Mouse (Mus musculus) midbrain, embryonic 13.5 days (tissue): ENCODE measurements around the gene Trim17. TPM values are rescaled to one million over a fixed set of nuclear protein-coding genes. Genes with fewer than 3 reads are reported as not detected.

Source experiments
- ATAC-seq: fragments of 200-750 bp; cut with Nextera tagmentation; 2 replicates; pipeline ENCODE4 v1.8.0; 2017; ENCODE audit warnings: mild to moderate bottlenecking, moderate TSS enrichment, moderate library complexity
- H3K27ac ChIP-seq: fragments of 300-500 bp; sonication (generic); 2 replicates; pipeline ENCODE4 v1.5.1; 2015; ENCODE audit warnings: inconsistent platforms, mild to moderate bottlenecking, moderate library complexity
- H3K27me3 ChIP-seq: fragments of 300-500 bp; sonication (generic); 2 replicates; pipeline ENCODE4 v1.6.1; 2015; ENCODE audit warnings: mild to moderate bottlenecking, inconsistent platforms
- H3K36me3 ChIP-seq: fragments of 300-500 bp; sonication (generic); 2 replicates; pipeline ENCODE4 v1.6.1; 2015; ENCODE audit warnings: mild to moderate bottlenecking, inconsistent platforms
- H3K4me1 ChIP-seq: fragments of 300-500 bp; sonication (generic); replicated peaks from 2 replicates; pipeline ENCODE4 v1.6.1; 2015; ENCODE audit warnings: inconsistent platforms
- H3K4me2 ChIP-seq: fragments of 300-500 bp; sonication (generic); replicated peaks from 2 replicates; pipeline ENCODE4 v1.6.1; 2015; ENCODE audit warnings: moderate library complexity, mild to moderate bottlenecking, inconsistent platforms
- H3K4me3 ChIP-seq: fragments of 300-500 bp; sonication (generic); replicated peaks from 2 replicates; pipeline ENCODE4 v1.5.1; 2015; ENCODE audit warnings: mild to moderate bottlenecking, inconsistent platforms
- H3K9ac ChIP-seq: fragments of 300-500 bp; sonication (generic); replicated peaks from 2 replicates; pipeline ENCODE4 v1.6.1; 2015; ENCODE audit warnings: mild to moderate bottlenecking, inconsistent platforms
- H3K9me3 ChIP-seq: fragments of 300-500 bp; sonication (generic); 2 replicates; pipeline ENCODE4 v1.6.1; 2016; ENCODE audit warnings: mild to moderate bottlenecking, inconsistent platforms
- WGBS: fragments of 180-500 bp; shearing (Covaris S2); methylation state at CpG from one replicate; pipeline ENCODE4 v1.1.7; 2015; 5-methylcytosine and 5-hydroxymethylcytosine counted together
- polyA plus RNA-seq: library from polyadenylated mRNA; unstranded; fragments of >200 nt; fragmentation: Nextera tagmentation; extraction: Ambion mirVana; gene quantifications from 2 replicates; pipeline ENCODE4 v1.2.1, GENCODE M21; 2015

The Trim17 gene
- polyA plus RNA-seq, 1 experiment from 2014 or later: 1.3 TPM

DNA sequence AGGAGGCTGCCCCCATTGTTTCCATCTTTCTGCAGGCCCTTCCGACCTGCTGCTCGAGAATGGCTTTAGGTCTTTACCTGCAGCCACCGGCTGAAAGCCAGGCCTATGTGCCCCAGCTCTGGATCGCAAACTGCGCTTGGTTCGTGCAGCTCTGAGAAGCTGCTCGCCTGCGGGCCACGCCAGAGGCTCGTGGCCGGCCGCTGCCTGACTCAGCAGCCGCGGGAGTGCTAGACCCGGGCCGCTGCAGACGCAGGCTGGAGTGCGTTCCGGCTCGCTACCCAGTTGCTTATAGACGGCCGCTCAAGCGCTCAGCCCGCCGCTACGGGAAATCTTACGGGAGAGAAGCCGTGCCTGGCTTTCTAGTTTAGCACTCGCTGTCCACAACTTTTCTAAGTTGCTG lies 22.7 kb downstream of the Trim17 start:
- Histone ChIP-seq H3K36me3 (peaks cover 11% of the 10 kb centered on the region), H3K9me3 (no peaks in the 10 kb centered on the region), H3K4me3 (peak overlapping the region; percentile 99), H3K4me1 (peaks cover 58% of the 10 kb centered on the region), H3K9ac (peak overlapping the region; percentile 97), H3K27me3 (no peaks in the 10 kb centered on the region), H3K27ac (peak overlapping the region; percentile 62), H3K4me2 (peak overlapping the region; percentile 100)
- WGBS: under 1% methylated on average over 29 of the region's 29 CpGs
- ATAC-seq: no peak

DNA sequence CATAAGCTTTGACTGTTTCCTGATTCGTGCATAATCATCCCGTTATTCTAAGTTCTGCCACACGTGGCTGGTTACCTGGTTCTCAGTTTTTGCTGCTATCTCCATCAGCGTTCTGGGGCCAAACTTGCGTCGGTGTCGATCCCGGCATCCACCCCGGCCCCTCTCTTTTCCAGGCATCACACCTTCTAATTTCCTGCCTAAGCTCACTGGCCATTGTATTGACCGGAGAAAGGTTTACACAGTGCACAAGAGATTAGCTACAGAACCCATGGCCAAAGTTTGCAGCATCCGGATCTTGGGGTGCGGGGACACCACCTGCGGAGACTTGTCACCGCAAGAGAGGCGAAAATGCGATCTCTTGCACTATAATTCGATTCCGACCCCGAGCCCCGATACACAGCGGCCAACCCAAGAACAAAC lies 23.1 kb downstream of the Trim17 start:
- peak overlapping the region; percentile 62 for H3K27ac ChIP-seq
- H3K4me2 ChIP-seq: peak overlapping the region; percentile 100
- H3K36me3 ChIP-seq: peaks cover 13% of the 10 kb centered on the region
- WGBS: under 1% methylated on average over 21 of the region's 21 CpGs
- no peaks in the 10 kb centered on the region for H3K9me3 ChIP-seq
- H3K27me3 ChIP-seq: no peaks in the 10 kb centered on the region
- H3K4me3 ChIP-seq: peak overlapping the region; percentile 99
- H3K4me1 ChIP-seq: peaks cover 58% of the 10 kb centered on the region
- ATAC-seq: peak; percentile 35; the same call in 1 of the 2 replicates
- H3K9ac ChIP-seq: peak overlapping the region; percentile 97

DNA sequence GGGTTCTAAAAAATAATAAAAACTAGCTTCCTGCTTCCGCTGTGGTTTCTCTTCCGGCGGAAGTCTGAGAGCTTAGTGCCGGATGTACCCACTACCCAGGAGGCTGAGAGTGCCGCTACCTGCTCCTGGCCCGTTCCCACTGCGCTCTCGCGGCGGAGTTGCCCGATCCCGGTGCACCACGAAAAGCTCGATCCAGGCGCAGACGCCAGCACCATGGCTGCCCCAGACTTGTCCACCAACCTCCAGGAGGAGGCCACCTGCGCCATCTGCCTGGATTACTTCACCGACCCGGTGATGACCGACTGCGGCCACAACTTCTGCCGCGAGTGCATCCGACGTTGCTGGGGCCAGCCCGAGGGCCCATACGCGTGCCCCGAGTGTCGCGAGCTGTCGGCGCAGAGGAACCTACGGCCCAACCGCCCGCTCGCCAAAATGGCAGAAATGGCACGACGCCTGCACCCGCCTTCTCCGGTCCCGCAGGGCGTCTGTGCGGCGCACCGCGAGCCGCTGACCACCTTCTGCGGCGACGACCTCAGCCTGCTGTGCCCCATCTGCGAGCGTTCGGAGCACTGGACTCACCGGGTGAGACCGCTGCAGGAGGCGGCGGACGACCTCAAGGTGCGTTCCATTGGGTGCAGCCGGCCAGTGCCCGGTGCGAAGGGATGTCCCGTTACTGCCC lies 23.7 kb downstream of the Trim17 start, which contains the start of gene Trim11:
Trim11 (plus strand) TSS at position 67 of the 679 bp plus-strand sequence.
- Histone ChIP-seq H3K9ac (peak within 1 kb of the TSS; percentile 97), H3K9me3 (no peaks in the 10 kb centered on the region), H3K4me2 (peak within 1 kb of the TSS; percentile 100), H3K27me3 (no peaks in the 10 kb centered on the region), H3K4me3 (peak within 1 kb of the TSS; percentile 99), H3K4me1 (peaks cover 58% of the 10 kb centered on the region), H3K36me3 (peaks cover 18% of the 10 kb centered on the region), H3K27ac (peak within 1 kb of the TSS; percentile 62)
- WGBS: under 1% methylated on average over 64 of the region's 64 CpGs
- ATAC-seq: peak; percentile 90

DNA sequence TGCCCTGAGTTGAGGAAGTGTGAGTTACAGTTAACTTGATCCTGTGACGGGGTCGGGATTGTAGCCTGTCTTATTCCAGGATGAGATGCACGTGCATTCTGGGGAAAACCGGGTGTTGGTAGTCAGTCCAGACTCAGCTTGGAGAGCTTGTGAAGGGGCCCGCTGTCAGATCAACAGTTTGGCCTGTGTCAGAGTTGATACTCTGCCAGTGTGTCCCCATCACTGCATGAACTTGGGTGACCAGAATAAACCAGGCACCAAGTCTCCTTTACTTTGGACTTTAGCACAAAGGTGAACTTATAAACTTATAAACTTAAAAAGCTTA lies 24.2 kb downstream of the Trim17 start:
- WGBS: 4% methylated on average over 5 of the region's 5 CpGs
- ATAC-seq: no peak
- Histone ChIP-seq H3K4me2 (peak overlapping the region; percentile 100), H3K27ac (no peak overlapping the region; the same call in 1 of the 2 replicates), H3K36me3 (peaks cover 20% of the 10 kb centered on the region), H3K27me3 (no peaks in the 10 kb centered on the region), H3K9ac (peak overlapping the region; percentile 97), H3K9me3 (no peaks in the 10 kb centered on the region), H3K4me3 (peak overlapping the region; percentile 99), H3K4me1 (peaks cover 58% of the 10 kb centered on the region)

DNA sequence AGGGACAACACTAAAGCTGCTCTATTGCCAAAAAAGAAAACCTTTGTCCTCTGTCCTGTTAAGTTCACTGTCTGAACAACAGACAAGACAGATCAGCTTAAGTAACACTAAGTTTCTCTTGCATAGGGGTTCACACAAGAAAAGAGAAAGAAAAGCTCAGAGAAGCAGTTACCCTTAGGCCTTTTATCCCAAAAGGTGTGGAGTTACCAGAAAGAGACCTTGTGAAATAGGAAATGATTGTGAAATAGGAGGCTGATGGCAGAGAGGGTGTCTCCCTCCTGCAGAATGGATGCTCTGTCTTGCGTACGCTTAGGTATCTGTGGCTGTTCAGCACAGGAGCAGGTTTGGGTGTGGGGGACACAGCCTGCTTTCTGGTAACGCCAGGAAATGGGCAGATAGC lies 24.7 kb downstream of the Trim17 start:
- Histone ChIP-seq H3K4me2 (peak overlapping the region; percentile 100), H3K36me3 (peaks cover 25% of the 10 kb centered on the region), H3K4me3 (peak overlapping the region; percentile 99), H3K9me3 (no peaks in the 10 kb centered on the region), H3K27me3 (no peaks in the 10 kb centered on the region), H3K9ac (peak overlapping the region; percentile 97), H3K4me1 (peaks cover 58% of the 10 kb centered on the region), H3K27ac (no peak overlapping the region)
- ATAC-seq: no peak
- WGBS: 89% methylated on average over 3 of the region's 3 CpGs

DNA sequence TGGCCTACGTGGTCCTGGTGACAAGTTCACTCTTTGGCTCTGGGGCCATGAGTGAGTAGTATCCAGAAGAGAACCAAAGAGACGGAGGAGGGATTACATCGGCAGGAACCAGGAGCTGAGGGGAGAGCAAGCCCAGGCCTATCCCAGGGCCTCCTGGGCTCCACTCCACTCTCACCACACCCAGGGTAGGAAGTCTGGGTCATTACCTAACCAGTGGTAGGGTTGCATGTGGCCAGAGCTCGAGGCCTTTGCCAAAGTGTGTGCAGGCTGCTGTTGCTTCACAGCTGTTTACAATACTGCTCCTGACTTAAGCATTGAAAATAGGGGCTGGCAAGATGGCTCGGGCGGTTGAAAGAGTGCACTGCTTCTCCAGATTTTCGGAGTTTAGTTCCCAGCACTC lies 25.2 kb downstream of the Trim17 start:
- peak overlapping the region; percentile 97 for H3K9ac ChIP-seq
- ATAC-seq: no peak
- H3K36me3 ChIP-seq: peaks cover 26% of the 10 kb centered on the region
- H3K4me2 ChIP-seq: peak overlapping the region; percentile 100
- no peaks in the 10 kb centered on the region for H3K27me3 ChIP-seq
- WGBS: 83% methylated on average over 7 of the region's 7 CpGs
- H3K4me1 ChIP-seq: peaks cover 54% of the 10 kb centered on the region
- H3K27ac ChIP-seq: no peak overlapping the region
- peak overlapping the region; percentile 99 for H3K4me3 ChIP-seq
- H3K9me3 ChIP-seq: no peaks in the 10 kb centered on the region

DNA sequence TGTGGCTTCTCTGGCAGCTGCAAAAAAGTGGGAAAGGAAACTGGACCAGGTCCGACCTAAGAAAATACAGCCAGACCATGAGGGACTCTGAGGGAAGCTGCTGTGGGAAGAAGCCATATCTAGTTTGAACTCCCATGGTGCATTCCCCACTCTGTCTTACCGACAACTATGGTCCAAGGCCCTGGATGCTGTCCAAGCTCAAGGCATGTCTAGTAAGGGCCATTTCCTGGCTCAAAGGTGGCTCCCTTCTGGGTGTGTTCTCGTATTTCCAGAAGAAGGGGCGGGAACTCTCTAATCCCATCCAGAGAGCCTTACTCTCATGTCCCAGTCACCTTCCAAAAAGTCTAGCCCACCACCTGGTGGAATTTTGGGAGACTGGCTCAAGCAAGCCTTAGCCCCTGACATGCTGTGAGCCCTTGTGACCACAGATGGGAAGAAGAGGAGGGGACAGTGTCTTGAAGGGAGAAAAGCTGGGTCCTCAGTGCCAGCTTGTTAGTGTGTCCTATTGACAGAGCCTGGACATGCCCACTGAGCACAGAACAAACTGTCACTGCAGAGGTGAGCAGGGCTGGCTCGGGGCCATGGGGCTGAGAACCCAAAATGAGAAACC lies 26.0 kb downstream of the Trim17 start:
- Histone ChIP-seq H3K4me3 (peak overlapping the region; percentile 99; the same call in 1 of the 2 replicates), H3K4me1 (peaks cover 50% of the 10 kb centered on the region), H3K4me2 (peak overlapping the region; percentile 100)

DNA sequence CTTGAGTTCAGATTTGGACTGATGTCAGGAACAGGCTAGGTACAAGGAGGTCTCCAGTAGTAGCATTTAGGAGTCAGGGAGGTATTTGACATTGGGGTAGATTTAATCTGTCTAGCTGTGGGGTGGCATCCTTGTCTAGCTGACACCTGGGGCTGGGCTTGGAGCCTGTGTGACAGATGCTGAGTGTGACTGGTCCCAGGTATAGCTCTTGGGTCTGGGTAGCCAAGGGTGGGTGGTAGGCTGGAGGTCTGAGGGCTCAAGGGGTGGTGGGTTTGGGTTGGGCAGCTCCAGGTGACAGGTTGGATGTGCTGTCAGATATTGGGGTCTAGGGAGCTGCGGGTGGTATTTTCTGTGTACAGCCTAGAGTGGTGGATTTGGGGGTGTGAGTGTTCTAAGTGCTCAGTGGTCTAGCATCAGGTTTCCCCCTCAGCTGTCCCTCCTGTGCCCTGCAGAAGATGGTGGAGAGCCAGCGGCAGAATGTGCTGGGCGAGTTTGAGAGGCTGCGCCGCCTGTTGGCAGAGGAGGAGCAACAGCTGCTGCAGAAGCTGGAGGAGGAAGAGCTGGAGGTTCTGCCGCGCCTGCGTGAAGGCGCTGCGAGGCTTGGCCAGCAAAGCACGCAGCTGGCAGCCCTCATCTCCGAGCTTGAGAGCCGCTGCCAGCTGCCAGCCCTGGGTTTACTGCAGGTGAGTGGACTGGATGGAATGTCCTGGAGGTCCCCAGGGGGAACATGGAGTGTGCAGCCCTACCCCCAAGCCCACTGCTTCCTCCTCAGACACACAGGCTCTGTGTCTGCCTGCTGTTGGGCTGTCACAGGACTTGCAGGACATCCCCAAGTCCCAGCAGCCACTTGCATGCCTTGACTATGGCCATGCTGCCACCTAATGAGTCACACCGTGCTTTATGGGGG lies 27.3 kb downstream of the Trim17 start:
- Histone ChIP-seq H3K9ac (0 out of 2 replicates have a peak overlapping the region, but pooled peaks have one; percentile 3), H3K4me1 (peaks cover 41% of the 10 kb centered on the region), H3K36me3 (peaks cover 46% of the 10 kb centered on the region), H3K4me3 (no peak overlapping the region), H3K27me3 (no peaks in the 10 kb centered on the region), H3K9me3 (no peaks in the 10 kb centered on the region), H3K27ac (no peak overlapping the region), H3K4me2 (no peak overlapping the region)
- WGBS: 46% methylated on average over 14 of the region's 14 CpGs
- no peak for ATAC-seq

More for the DNA sequence above, 26.0 kb downstream of the Trim17 start:
- Histone ChIP-seq H3K9ac (0 out of 2 replicates have a peak overlapping the region, but pooled peaks have one; percentile 25), H3K27me3 (no peaks in the 10 kb centered on the region), H3K9me3 (no peaks in the 10 kb centered on the region), H3K36me3 (peaks cover 33% of the 10 kb centered on the region), H3K27ac (no peak overlapping the region)
- ATAC-seq: no peak
- WGBS: 73% methylated on average over 5 of the region's 5 CpGs

DNA sequence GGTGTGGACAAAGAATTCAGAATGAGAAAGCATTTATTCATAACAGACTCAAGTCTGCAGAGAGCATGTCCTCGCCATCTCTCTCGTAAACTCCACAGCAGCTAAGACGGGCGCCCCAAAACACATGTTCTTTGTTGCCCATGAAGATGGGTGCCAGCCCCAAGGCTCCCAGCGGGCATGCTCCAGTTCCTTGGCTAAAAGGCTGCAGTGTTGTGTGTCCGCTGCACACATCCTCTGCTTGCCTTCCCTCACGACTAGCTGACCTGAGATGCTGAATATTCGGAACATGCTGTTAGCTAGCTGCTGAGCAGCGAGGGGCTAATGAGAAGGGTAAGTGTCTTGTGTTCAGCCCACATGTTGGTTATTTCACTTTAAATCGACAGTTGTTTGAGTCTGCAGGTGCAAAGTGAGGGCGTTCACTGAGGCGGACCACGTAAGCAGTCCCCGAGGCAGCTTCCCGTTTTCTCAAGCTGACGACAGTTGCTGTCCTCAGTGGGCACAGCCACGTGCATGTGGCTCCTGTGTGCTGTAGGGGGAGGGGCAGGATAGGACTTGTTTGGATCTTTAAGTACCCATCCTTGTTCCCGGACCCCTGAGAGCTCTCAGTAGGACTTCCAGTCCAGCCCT lies 28.1 kb downstream of the Trim17 start:
- no peak overlapping the region for H3K9ac ChIP-seq
- no peaks in the 10 kb centered on the region for H3K27me3 ChIP-seq
- no peaks in the 10 kb centered on the region for H3K9me3 ChIP-seq
- no peak overlapping the region for H3K27ac ChIP-seq
- no peak overlapping the region for H3K4me2 ChIP-seq
- WGBS: 91% methylated on average over 18 of the region's 18 CpGs
- ATAC-seq: no peak
- peaks cover 36% of the 10 kb centered on the region for H3K4me1 ChIP-seq
- H3K36me3 ChIP-seq: peaks cover 54% of the 10 kb centered on the region
- no peak overlapping the region for H3K4me3 ChIP-seq

DNA sequence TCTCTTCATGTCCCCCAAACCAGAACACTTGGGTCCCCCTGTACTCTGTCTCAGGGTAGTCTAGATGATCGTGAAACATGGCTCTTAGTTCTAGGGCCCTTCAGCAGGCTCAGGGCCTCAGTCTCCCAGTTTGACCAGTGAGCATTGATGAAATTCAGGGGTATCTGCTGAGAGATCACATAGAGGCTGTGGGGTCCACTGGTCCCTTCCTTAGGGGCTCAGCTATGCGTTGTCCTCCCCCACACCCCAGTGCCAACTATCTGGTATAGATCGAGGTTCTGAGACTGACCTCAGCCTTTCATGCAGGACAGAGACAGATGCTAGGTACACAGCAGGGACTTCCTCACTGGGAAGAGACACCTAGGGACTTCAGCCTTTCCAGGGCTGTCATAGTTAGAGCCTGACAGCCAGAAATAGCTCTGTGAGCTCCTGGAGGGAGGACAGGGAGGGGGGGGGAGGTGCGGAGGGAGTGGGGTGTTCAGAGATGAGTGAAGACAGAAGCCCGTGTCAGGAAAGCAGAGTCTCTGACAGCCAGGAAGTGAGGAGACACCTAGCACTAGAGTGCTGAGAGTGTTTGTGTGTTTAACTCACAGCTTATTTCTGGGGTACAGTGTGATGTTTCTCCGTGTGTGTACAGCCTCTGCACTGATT lies 29.3 kb downstream of the Trim17 start:
- Histone ChIP-seq H3K4me1 (peaks cover 30% of the 10 kb centered on the region), H3K36me3 (peaks cover 66% of the 10 kb centered on the region), H3K4me2 (no peak overlapping the region), H3K9me3 (no peaks in the 10 kb centered on the region), H3K4me3 (no peak overlapping the region), H3K27me3 (no peaks in the 10 kb centered on the region), H3K27ac (no peak overlapping the region), H3K9ac (no peak overlapping the region)
- 88% methylated on average over 6 of the region's 6 CpGs for WGBS
- ATAC-seq: no peak

DNA sequence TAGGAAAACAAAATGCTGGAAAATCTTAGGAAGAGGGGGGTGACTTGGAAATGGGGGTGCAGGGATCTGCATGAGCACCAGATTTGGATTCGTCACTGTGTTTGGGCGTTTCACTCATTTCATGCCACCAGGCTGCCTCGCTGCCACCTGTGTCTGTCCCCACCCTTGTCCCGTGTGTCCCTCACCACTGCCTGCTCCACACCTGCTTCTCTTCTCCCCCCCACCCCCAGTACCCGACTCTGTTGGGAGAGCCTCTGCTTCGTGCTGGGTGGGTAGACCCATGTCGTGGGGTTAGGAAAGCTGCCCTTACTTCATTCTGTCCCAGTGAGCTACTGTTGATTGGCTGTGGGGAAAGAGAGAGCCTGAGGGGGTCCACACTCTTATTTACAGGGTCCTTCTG lies 30.2 kb downstream of the Trim17 start:
- Histone ChIP-seq H3K27me3 (no peaks in the 10 kb centered on the region), H3K36me3 (peaks cover 75% of the 10 kb centered on the region), H3K4me3 (no peak overlapping the region), H3K9ac (no peak overlapping the region), H3K4me2 (no peak overlapping the region), H3K9me3 (no peaks in the 10 kb centered on the region), H3K27ac (no peak overlapping the region), H3K4me1 (peaks cover 22% of the 10 kb centered on the region)
- WGBS: 93% methylated on average over 7 of the region's 7 CpGs
- no peak for ATAC-seq
